Mouse (Mus musculus): ENCODE results near the gene Dedd. TPM values are rescaled to one million over a fixed set of nuclear protein-coding genes. Genes with fewer than 3 reads are reported as not detected.

Dedd gene
- 54.3 and 56.9 TPM in 2 replicates for polyA plus RNA-seq (2015; fragmentation: Nextera tagmentation; extraction: Ambion mirVana)

GRCm38 (mm10) chr1:171328839-171329432 lies at the start of gene Dedd:
Gene Dedd (plus strand): TSS chr1:171329145.
- H3K4me3 ChIP-seq (replicated peaks), result peak within 1 kb of the TSS; percentile 85
- peak within 1 kb of the TSS; percentile 72 for H3K4me2 ChIP-seq (replicated peaks)
- peaks cover 12% of the 10 kb centered on the region; the same call in 1 of the 2 replicates for H3K36me3 ChIP-seq
- H3K9ac ChIP-seq (replicated peaks), result peak within 1 kb of the TSS; percentile 81
- WGBS, result 0% methylated on average over 48 of the region's 48 CpGs
- peaks cover 61% of the 10 kb centered on the region for H3K4me1 ChIP-seq (replicated peaks)
- ATAC-seq, result peak; percentile 97
- no peaks in the 10 kb centered on the region for H3K27me3 ChIP-seq
- no peaks in the 10 kb centered on the region for H3K9me3 ChIP-seq
- peak within 1 kb of the TSS; percentile 98 for H3K27ac ChIP-seq

DNA sequence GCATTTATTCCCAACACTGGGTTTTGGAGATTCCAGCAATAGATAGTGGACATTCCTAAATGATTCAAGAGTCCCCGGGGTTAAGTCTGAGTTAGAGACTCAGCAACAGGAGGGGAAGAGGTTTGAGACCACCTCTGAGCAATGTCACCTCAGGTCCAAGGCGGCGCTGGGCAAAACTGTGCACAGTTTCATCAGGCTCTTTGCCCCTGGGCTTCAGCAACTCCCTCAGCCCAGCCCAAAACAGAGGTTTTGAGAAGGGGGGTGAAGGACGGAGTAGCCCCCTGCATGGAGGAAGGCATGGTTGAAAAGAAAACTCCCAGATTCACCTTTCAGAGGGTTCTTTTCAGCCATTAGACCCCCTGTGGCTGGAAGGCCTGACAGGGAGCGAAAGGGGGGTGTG lies 49.2 kb upstream of the Dedd start:
- 58% methylated on average over 5 of the region's 5 CpGs for WGBS
- H3K4me3 ChIP-seq (replicated peaks), result peak overlapping the region; percentile 66

DNA sequence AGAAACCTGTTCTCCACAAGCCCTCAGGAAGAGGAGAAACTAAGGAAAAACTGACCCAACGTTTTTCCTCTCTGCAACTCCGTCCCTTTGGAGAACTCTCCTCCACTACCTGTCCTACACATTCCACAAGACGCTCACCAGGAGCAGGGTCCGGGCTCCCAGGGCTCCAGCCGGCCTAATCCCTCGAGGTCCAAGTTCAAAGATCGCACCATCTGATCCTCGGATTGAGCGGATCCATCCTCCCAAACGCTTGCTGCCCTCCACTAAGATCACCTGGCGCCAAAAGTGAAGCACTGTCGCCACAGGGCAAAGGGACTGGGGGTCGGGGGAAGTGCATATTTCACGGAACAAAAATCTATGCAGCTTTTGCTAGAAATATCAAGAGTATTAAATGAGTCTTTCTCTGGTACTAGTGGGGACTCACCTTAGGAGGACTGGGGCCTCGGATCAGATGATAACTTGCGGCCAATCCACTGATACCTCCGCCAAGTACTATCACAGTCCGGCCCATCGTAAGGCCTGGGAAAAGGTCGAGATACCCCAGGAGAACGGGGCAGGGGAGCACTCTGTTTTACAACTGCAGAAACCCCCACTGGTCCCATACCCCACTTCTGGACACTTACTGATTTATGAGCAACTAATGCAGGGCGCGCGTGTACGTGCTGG lies 48.6 kb upstream of the Dedd start:
- WGBS, result 2% methylated on average over 25 of the region's 25 CpGs
- Histone ChIP-seq H3K9ac (replicated peaks) (peak overlapping the region; percentile 78), H3K36me3 (peaks cover 64% of the 10 kb centered on the region), H3K27ac (no peak overlapping the region), H3K27me3 (no peaks in the 10 kb centered on the region), H3K9me3 (no peaks in the 10 kb centered on the region), H3K4me2 (replicated peaks) (peak overlapping the region; percentile 91), H3K4me3 (replicated peaks) (peak overlapping the region; percentile 66), H3K4me1 (replicated peaks) (peaks cover 31% of the 10 kb centered on the region)
- ATAC-seq, result peak; percentile 28

More for the DNA sequence above, 49.2 kb upstream of the Dedd start:
- Histone ChIP-seq H3K9ac (replicated peaks) (peak overlapping the region; percentile 78), H3K4me1 (replicated peaks) (peaks cover 28% of the 10 kb centered on the region), H3K9me3 (no peaks in the 10 kb centered on the region), H3K27ac (no peak overlapping the region), H3K36me3 (peaks cover 64% of the 10 kb centered on the region), H3K27me3 (no peaks in the 10 kb centered on the region), H3K4me2 (replicated peaks) (peak overlapping the region; percentile 91)
- ATAC-seq, result no peak

- peak within 1 kb of the TSS; percentile 75 for H3K27ac ChIP-seq
- peak within 1 kb of the TSS; percentile 91 for H3K4me2 ChIP-seq (replicated peaks)
- WGBS, result under 1% methylated on average over 26 of the region's 26 CpGs
- H3K9me3 ChIP-seq, result no peaks in the 10 kb centered on the region
- ATAC-seq, result peak; percentile 98
- H3K4me1 ChIP-seq (replicated peaks), result peaks cover 38% of the 10 kb centered on the region
- peak within 1 kb of the TSS; percentile 66 for H3K4me3 ChIP-seq (replicated peaks)
- peak within 1 kb of the TSS; percentile 78 for H3K9ac ChIP-seq (replicated peaks)
- H3K36me3 ChIP-seq, result peaks cover 63% of the 10 kb centered on the region
- no peaks in the 10 kb centered on the region for H3K27me3 ChIP-seq
Observed at GRCm38 (mm10) chr1:171280916-171281527, 47.9 kb upstream of the Dedd start, which contains the start of gene Ppox. Gene Ppox (minus strand): TSS chr1:171281186.

DNA sequence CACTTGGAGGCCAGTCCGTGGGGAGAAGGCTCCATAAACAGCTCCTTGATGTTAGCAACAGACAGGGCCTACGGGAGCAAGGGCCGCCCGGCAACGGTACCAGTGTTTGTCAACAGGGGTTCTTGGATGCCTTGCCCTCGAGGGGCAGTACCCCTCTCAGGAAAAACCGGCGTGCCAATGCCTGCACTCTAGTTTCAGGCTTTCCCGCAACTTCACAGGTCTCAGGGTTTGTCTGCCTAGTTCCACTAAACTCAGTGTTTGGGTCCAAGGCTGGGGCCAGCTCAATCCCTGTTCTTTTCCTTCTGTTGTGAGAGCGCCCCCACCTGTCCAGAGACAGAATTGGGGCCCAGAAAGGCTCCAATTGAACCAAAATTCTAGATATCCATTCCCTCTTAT lies 47.4 kb upstream of the Dedd start:
- ATAC-seq, result peak; percentile 56
- H3K4me1 ChIP-seq (replicated peaks), result peaks cover 43% of the 10 kb centered on the region
- H3K4me3 ChIP-seq (replicated peaks), result peak overlapping the region; percentile 66
- no peaks in the 10 kb centered on the region for H3K9me3 ChIP-seq
- peak overlapping the region; percentile 52 for H3K9ac ChIP-seq (replicated peaks)
- WGBS, result 0% methylated on average over 10 of the region's 10 CpGs
- H3K27ac ChIP-seq, result peak overlapping the region; percentile 75
- no peaks in the 10 kb centered on the region for H3K27me3 ChIP-seq
- peak overlapping the region; percentile 63 for H3K4me2 ChIP-seq (replicated peaks)
- peaks cover 63% of the 10 kb centered on the region for H3K36me3 ChIP-seq

GRCm38 (mm10) chr1:171282086-171282805 lies 46.7 kb upstream of the Dedd start:
- Histone ChIP-seq H3K4me3 (replicated peaks) (peak overlapping the region; percentile 66), H3K4me1 (replicated peaks) (peaks cover 50% of the 10 kb centered on the region), H3K27me3 (no peaks in the 10 kb centered on the region), H3K27ac (peak overlapping the region; percentile 75; the same call in 1 of the 2 replicates), H3K36me3 (peaks cover 58% of the 10 kb centered on the region), H3K9me3 (no peaks in the 10 kb centered on the region), H3K4me2 (replicated peaks) (peak overlapping the region; percentile 63), H3K9ac (replicated peaks) (no peak overlapping the region)
- WGBS, result 76% methylated on average over 18 of the region's 18 CpGs
- no peak for ATAC-seq

GRCm38 (mm10) chr1:171283188-171284160 lies 45.5 kb upstream of the Dedd start:
- Histone ChIP-seq H3K4me2 (replicated peaks) (no peak overlapping the region), H3K4me1 (replicated peaks) (peaks cover 56% of the 10 kb centered on the region), H3K27ac (no peak overlapping the region), H3K4me3 (replicated peaks) (no peak overlapping the region), H3K27me3 (no peaks in the 10 kb centered on the region), H3K9ac (replicated peaks) (no peak overlapping the region), H3K9me3 (no peaks in the 10 kb centered on the region), H3K36me3 (peaks cover 48% of the 10 kb centered on the region)
- 94% methylated on average over 18 of the region's 18 CpGs for WGBS
- no peak for ATAC-seq

- H3K27me3 ChIP-seq, result no peaks in the 10 kb centered on the region
- H3K4me2 ChIP-seq (replicated peaks), result no peak overlapping the region
- H3K4me1 ChIP-seq (replicated peaks), result peaks cover 54% of the 10 kb centered on the region
- H3K9me3 ChIP-seq, result no peaks in the 10 kb centered on the region
- H3K9ac ChIP-seq (replicated peaks), result no peak overlapping the region
- no peak overlapping the region for H3K27ac ChIP-seq
- ATAC-seq, result no peak
- H3K4me3 ChIP-seq (replicated peaks), result no peak overlapping the region
- peaks cover 55% of the 10 kb centered on the region for H3K36me3 ChIP-seq
- WGBS, result 93% methylated on average over 15 of the region's 15 CpGs
Observed at GRCm38 (mm10) chr1:171284491-171284890, 44.5 kb upstream of the Dedd start.

GRCm38 (mm10) chr1:171285096-171285892 lies 43.7 kb upstream of the Dedd start:
- WGBS, result 89% methylated on average over 20 of the region's 20 CpGs
- no peaks in the 10 kb centered on the region for H3K27me3 ChIP-seq
- no peak for ATAC-seq
- no peak overlapping the region for H3K4me2 ChIP-seq (replicated peaks)
- H3K36me3 ChIP-seq, result peaks cover 61% of the 10 kb centered on the region
- H3K27ac ChIP-seq, result 0 out of 2 replicates have a peak overlapping the region, but pooled peaks have one; percentile 14
- H3K9ac ChIP-seq (replicated peaks), result peak overlapping the region; percentile 19; the same call in 1 of the 2 replicates
- H3K9me3 ChIP-seq, result no peaks in the 10 kb centered on the region
- H3K4me1 ChIP-seq (replicated peaks), result peaks cover 46% of the 10 kb centered on the region
- no peak overlapping the region for H3K4me3 ChIP-seq (replicated peaks)

DNA sequence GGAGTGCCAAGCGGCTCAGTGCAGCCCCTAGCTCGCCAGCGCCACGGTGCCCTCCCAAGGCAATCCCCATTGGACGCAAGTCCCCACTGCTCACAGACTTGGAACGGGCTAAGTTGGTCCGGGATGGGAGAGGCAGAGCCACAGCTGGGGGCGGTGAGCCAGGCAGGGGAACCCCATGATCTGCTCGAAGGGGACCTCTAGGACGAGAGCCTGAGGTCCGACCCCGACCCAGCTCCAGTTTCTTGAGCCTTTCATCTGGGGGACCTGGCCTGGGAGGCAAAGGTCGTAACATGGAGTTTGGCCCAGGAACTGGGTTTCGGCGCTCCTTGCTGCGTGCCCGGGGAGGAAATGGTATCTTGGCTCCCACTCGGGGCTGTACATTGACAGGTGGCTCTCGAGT lies 42.4 kb upstream of the Dedd start:
- peak overlapping the region; percentile 89 for H3K4me3 ChIP-seq (replicated peaks)
- 87% methylated on average over 19 of the region's 19 CpGs for whole genome bisulfite sequencing
- peak overlapping the region; percentile 96 for H3K9ac ChIP-seq (replicated peaks)

More for the DNA sequence above, 42.4 kb upstream of the Dedd start:
- peak overlapping the region; percentile 98; the same call in 1 of the 2 replicates for H3K27ac ChIP-seq
- H3K36me3 ChIP-seq, result peaks cover 61% of the 10 kb centered on the region
- H3K27me3 ChIP-seq, result no peaks in the 10 kb centered on the region
- peak overlapping the region; percentile 73 for H3K4me2 ChIP-seq (replicated peaks)
- ATAC-seq, result no peak
- peaks cover 40% of the 10 kb centered on the region for H3K4me1 ChIP-seq (replicated peaks)
- H3K9me3 ChIP-seq, result no peaks in the 10 kb centered on the region
